Mouse (Mus musculus): Measurements from ENCODE around the gene 1110051M20Rik.

- TF ChIP-seq CTCF (IDR thresholded peaks at IDR 0.05; ENCODE audit: low read depth) (no peak), EP300 (IDR thresholded peaks at IDR 0.05; ENCODE audit: low read depth) (no peak)
These were observed 115.8 kb downstream of the 1110051M20Rik start for GRCm38 (mm10) chr2:91328729-91329125.

Measured in liver, embryonic 14.5 days (tissue).